Mouse (Mus musculus) stomach, embryonic 14.5 days (tissue): ENCODE results near the gene Ggt5. TPM values are rescaled to one million over a fixed set of nuclear protein-coding genes. Genes with fewer than 3 reads are reported as not detected.

Experiments used
- ATAC-seq: fragments of 200-750 bp; cut with Nextera tagmentation; 2 replicates; pipeline ENCODE4 v1.8.0; 2017; ENCODE audit warnings: low read depth, moderate TSS enrichment; ENCODE audit not compliant: insufficient number of reproducible peaks, insufficient read depth, low FRiP score
- H3K27ac ChIP-seq: fragments of 300-500 bp; sonication (generic); 2 replicates; pipeline ENCODE4 v1.5.1; 2014; ENCODE audit warnings: mild to moderate bottlenecking, low read length, moderate library complexity, mixed read lengths
- H3K27me3 ChIP-seq: fragments of 300-500 bp; sonication (generic); 2 replicates; pipeline ENCODE4 v1.6.1; 2014; ENCODE audit warnings: low read length, control low read depth, mixed read lengths; ENCODE audit not compliant: control insufficient read depth, insufficient read depth
- H3K36me3 ChIP-seq: fragments of 300-500 bp; sonication (generic); 2 replicates; pipeline ENCODE4 v1.6.1; 2014; ENCODE audit warnings: mild to moderate bottlenecking, control low read depth, low read length, moderate library complexity, mixed read lengths; ENCODE audit not compliant: control insufficient read depth, insufficient read depth
- H3K4me1 ChIP-seq: fragments of 300-500 bp; sonication (generic); 2 replicates; pipeline ENCODE4 v1.6.1; 2014; ENCODE audit warnings: low read length, control low read depth, mixed read lengths; ENCODE audit not compliant: control insufficient read depth, insufficient read depth
- H3K4me2 ChIP-seq: fragments of 300-500 bp; sonication (generic); replicated peaks from 2 replicates; pipeline ENCODE4 v1.6.1; 2014; ENCODE audit warnings: low read depth, low read length, control low read depth
- H3K4me3 ChIP-seq: fragments of 300-500 bp; sonication (generic); 2 replicates; pipeline ENCODE4 v1.5.1; 2014; ENCODE audit warnings: low read depth, low read length, control low read depth
- H3K9ac ChIP-seq: fragments of 300-500 bp; sonication (generic); replicated peaks from 2 replicates; pipeline ENCODE4 v1.6.1; 2014; ENCODE audit warnings: low read depth, mild to moderate bottlenecking, control low read depth, low read length, moderate library complexity, mixed read lengths
- H3K9me3 ChIP-seq: fragments of 300-500 bp; sonication (generic); 2 replicates; pipeline ENCODE4 v1.6.1; 2016; ENCODE audit warnings: low read depth, low read length, control low read depth; ENCODE audit not compliant: control insufficient read depth
- WGBS: fragments of 180-500 bp; shearing (Covaris S2); extraction: QIAGEN DNeasy Blood & Tissue Kit; methylation state at CpG from one replicate; pipeline ENCODE4 v1.1.7; 2014; 5-methylcytosine and 5-hydroxymethylcytosine counted together
- polyA plus RNA-seq: library from polyadenylated mRNA; unstranded; fragments of >200 nt; fragmentation: Nextera tagmentation; extraction: Ambion mirVana; gene quantifications from 2 replicates; pipeline ENCODE4 v1.2.1, GENCODE M21; 2014

Ggt5 gene
- polyA plus RNA-seq, 1 experiment from 2014 or later = 5.2 TPM

DNA sequence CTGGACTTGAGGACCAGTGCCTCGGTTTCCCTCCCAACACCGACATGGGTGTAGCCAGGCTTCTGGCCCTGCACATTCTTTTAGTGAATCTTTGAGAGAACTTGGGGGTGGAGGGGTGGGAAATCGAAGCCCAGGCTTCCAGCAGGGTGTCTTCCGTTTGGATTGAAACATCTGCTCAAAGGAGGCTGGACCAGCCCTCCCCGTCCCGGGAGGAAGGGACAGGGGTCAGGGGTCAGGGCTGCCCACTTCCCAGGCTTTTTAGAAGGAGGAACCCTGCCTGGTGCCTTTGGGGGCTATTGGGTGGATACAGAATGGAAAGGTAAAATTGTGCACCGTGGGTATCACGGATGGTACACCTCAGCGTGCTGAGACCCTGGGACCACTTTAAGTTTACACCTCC, 17.2 kb upstream of the Ggt5 start:
- Histone ChIP-seq H3K9me3 (no peaks in the 10 kb centered on the region), H3K4me3 (no peak overlapping the region), H3K27ac (no peak overlapping the region), H3K4me2 (no peak overlapping the region), H3K4me1 (no peaks in the 10 kb centered on the region), H3K27me3 (no peaks in the 10 kb centered on the region), H3K9ac (no peak overlapping the region), H3K36me3 (no peaks in the 10 kb centered on the region)
- WGBS = 54% methylated on average over 9 of the region's 9 CpGs
- ATAC-seq = no peak

DNA sequence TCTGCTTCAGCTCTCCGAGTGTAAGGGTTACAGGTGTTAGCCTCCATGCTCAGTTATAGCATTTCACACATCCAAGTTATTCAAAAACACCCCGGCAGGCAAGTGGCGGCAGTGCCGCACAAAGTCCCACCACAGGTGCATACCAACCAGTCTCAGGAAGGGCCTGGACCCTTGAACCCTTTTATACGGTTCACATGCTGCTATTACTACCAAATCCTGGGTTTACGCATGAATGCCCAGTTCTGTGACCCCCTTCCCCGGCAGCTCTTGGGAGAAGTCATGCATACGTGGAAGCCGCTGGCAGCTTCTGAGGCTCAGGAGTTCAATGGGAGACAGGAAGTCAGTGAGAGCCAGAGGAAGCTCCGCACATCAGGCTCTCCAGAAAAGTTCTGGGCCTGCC, 16.0 kb upstream of the Ggt5 start:
- no peaks in the 10 kb centered on the region for H3K27me3 ChIP-seq
- H3K36me3 ChIP-seq = no peaks in the 10 kb centered on the region
- H3K4me2 ChIP-seq = no peak overlapping the region
- no peaks in the 10 kb centered on the region for H3K4me1 ChIP-seq
- WGBS = 81% methylated on average over 10 of the region's 10 CpGs
- no peak overlapping the region for H3K9ac ChIP-seq
- ATAC-seq = no peak
- no peak overlapping the region for H3K27ac ChIP-seq
- H3K9me3 ChIP-seq = no peaks in the 10 kb centered on the region
- H3K4me3 ChIP-seq = no peak overlapping the region

DNA sequence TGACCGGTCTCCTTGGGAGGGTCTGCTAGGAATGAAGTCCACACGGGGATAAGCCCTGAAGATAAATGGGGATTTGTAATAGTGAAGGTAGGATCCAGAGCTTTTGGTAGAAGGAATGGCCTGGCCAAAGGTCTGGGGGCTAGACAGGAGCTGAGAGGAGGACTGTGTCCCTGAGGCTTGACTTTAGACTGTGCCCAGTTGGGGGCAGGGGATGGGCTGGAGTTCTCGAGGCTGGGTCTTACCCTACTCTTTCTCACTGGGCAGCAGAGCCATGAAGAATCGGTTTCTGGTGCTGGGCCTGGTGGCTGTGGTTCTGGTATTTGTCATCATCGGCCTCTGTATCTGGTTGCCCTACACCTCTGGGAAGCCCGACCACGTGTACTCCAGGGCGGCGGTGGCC, 15.2 kb upstream of the Ggt5 start:
- no peak for ATAC-seq
- Histone ChIP-seq H3K4me1 (no peaks in the 10 kb centered on the region), H3K27me3 (no peaks in the 10 kb centered on the region), H3K36me3 (no peaks in the 10 kb centered on the region), H3K4me3 (no peak overlapping the region), H3K9ac (no peak overlapping the region), H3K4me2 (no peak overlapping the region), H3K9me3 (no peaks in the 10 kb centered on the region), H3K27ac (no peak overlapping the region)
- 85% methylated on average over 9 of the region's 9 CpGs for WGBS

DNA sequence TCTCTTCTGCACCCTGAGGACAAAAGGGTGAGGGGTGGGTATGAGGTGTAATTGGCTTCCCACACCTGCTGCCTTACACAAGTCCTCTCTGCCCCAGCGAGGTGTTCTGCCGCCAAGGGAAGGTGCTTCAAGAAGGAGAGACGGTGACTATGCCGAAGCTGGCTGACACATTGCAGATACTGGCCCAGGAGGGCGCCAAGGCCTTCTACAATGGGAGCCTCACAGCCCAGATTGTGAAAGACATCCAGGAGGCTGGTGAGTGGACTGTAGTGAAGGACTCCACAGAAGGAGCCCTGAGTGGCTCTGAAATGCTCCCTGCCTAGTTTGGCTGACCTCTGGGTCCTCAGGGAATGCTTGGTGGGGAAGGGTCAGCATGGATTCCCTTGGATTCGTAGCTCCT, 10.0 kb upstream of the Ggt5 start:
- Histone ChIP-seq H3K27ac (no peak overlapping the region), H3K27me3 (no peaks in the 10 kb centered on the region), H3K9ac (no peak overlapping the region), H3K4me3 (no peak overlapping the region), H3K36me3 (no peaks in the 10 kb centered on the region), H3K4me1 (no peaks in the 10 kb centered on the region), H3K9me3 (no peaks in the 10 kb centered on the region), H3K4me2 (no peak overlapping the region)
- ATAC-seq = no peak
- WGBS = 79% methylated on average over 6 of the region's 6 CpGs

DNA sequence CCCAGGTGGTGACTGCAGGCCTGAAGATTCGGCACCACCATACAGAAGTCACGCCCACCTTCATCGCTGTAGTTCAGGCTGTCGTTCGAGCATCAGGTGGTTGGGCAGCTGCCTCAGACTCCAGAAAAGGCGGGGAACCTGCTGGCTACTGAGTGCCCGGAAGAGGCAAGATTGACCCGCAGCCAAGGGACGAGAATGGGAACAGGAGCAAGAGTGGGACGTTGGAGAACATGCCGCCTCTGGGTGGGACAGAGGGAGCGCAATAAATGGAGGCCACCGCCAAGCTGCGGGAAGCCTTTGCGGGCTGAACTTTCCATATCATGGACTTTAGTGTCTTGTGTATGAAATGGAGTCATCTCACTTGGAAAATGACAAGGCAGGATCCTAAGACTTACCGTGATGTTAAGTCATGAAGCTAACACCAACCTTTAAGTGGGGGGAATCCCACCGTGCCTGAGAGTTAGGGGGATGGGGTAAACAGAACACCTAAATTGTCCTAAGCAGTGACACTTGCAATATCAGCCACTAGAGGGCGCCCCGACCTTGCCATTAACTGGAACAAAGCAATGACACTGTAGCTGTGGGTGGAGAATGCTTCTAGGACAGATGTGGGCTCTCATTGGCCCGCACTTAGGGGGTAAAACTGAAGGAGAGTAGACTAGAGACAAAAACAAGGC, 3.1 kb upstream of the Ggt5 start:
- H3K4me1 ChIP-seq = peaks cover 11% of the 10 kb centered on the region
- no peak overlapping the region for H3K9ac ChIP-seq
- 16% methylated on average over 20 of the region's 20 CpGs for WGBS
- H3K36me3 ChIP-seq = no peaks in the 10 kb centered on the region
- peak; percentile 31; the same call in 1 of the 2 replicates for ATAC-seq
- 0 out of 2 replicates have a peak overlapping the region, but pooled peaks have one; percentile 2 for H3K4me3 ChIP-seq
- H3K9me3 ChIP-seq = no peaks in the 10 kb centered on the region
- no peak overlapping the region; the same call in 1 of the 2 replicates for H3K4me2 ChIP-seq
- H3K27ac ChIP-seq = no peak overlapping the region
- no peaks in the 10 kb centered on the region for H3K27me3 ChIP-seq

DNA sequence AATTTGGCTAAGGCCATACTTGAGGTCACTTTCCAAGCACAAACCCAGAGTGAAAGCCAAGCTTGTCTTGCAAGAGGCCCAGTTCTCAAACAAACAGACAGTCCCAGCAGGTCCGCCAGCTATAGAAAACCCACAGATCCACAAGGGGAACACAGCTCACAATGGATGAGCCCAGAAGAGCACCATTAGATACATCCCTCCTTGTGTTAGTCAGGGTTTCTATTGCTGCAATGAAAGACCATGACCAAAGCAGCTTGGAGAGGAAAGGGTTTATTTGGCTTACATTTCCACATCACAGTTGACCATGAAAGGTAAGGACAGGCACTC, 2.6 kb upstream of the Ggt5 start:
- peaks cover 11% of the 10 kb centered on the region for H3K4me1 ChIP-seq
- H3K9me3 ChIP-seq = no peaks in the 10 kb centered on the region
- H3K4me3 ChIP-seq = no peak overlapping the region
- no peak overlapping the region for H3K27ac ChIP-seq
- no peaks in the 10 kb centered on the region for H3K36me3 ChIP-seq
- no peak overlapping the region for H3K9ac ChIP-seq
- H3K27me3 ChIP-seq = no peaks in the 10 kb centered on the region
- WGBS = 92% methylated on average over 1 of the region's 1 CpGs
- no peak overlapping the region for H3K4me2 ChIP-seq
- ATAC-seq = no peak

DNA sequence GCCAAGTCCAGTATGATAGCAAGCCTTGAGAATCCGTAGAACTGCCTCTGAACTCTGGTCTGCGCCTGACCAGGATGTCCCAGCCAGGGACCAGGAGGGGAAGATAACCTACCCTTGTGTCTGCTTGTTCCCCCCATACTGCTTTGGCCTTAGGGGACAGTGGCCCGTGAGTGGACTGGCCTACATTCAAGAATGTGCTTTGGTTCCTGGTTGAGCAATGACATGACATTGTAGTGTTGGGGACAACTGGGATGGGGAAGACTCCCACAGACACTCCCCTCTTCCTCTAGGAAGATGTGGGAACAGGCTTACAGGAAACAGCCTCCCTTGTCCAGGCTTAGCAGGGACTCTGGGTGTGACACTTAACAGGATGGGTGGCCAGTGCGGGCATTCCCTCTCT, 1.4 kb upstream of the Ggt5 start:
- Histone ChIP-seq H3K27me3 (no peaks in the 10 kb centered on the region), H3K9ac (no peak overlapping the region), H3K27ac (peak overlapping the region; percentile 27; the same call in 1 of the 2 replicates), H3K4me2 (no peak overlapping the region), H3K4me1 (peaks cover 20% of the 10 kb centered on the region), H3K36me3 (no peaks in the 10 kb centered on the region), H3K4me3 (no peak overlapping the region), H3K9me3 (no peaks in the 10 kb centered on the region)
- WGBS = 78% methylated on average over 4 of the region's 4 CpGs
- ATAC-seq = no peak

DNA sequence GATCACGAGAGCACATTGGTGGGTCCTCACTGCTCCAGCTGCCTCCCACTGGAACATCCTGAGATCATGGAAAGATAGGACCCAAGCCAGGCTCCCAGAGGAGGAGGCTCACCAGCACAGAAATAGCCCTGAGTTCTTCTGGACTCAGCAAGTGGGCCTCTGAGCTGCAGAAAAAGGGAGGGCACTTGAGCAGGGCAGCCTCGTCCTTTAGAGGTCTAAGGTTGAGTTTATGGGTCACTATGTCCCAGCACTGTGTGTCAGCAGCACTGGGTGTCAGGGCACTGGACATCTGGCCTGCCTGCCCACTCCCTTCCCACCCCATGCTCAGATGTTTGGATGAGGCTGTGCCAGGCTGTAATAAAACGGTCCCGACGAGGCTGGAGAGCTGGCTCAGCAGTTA, 804 bp upstream of the Ggt5 start:
- Histone ChIP-seq H3K36me3 (no peaks in the 10 kb centered on the region), H3K27me3 (no peaks in the 10 kb centered on the region), H3K27ac (no peak overlapping the region), H3K4me1 (peaks cover 20% of the 10 kb centered on the region), H3K4me2 (no peak overlapping the region), H3K9me3 (no peaks in the 10 kb centered on the region), H3K9ac (no peak overlapping the region), H3K4me3 (no peak overlapping the region)
- ATAC-seq = no peak
- 55% methylated on average over 5 of the region's 5 CpGs for WGBS

DNA sequence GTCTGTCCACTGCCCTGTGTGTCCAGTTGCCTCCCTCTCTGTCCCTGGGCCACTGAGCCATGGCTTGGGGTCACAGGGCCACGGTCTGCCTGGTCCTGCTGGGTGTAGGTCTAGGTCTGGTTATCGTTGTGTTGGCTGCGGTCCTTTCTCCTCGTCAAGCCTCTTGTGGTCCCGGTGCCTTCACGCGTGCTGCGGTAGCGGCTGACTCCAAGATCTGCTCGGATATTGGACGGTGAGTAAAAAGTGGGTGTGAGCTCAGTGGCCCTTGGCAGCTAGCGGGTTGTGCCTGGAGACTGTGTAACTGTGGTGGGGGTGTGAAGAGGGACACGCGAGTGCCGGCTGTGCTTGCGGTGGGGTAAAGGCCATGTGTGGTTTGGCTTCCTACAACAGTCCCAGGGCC, 511 bp downstream of the Ggt5 start:
- H3K27ac ChIP-seq = peak overlapping the region; percentile 81
- H3K9me3 ChIP-seq = no peaks in the 10 kb centered on the region
- H3K36me3 ChIP-seq = no peaks in the 10 kb centered on the region
- peaks cover 20% of the 10 kb centered on the region for H3K4me1 ChIP-seq
- WGBS = 52% methylated on average over 16 of the region's 16 CpGs
- peak overlapping the region; percentile 10; the same call in 1 of the 2 replicates for H3K4me3 ChIP-seq
- peak overlapping the region; percentile 29 for H3K4me2 ChIP-seq
- no peaks in the 10 kb centered on the region for H3K27me3 ChIP-seq
- no peak overlapping the region; the same call in 1 of the 2 replicates for H3K9ac ChIP-seq
- no peak; the same call in 1 of the 2 replicates for ATAC-seq
